Mouse (Mus musculus): ENCODE measurements around the gene Eif2d. TPM values are rescaled to one million over a fixed set of nuclear protein-coding genes. Genes with fewer than 3 reads are reported as not detected.

The Eif2d gene
- polyA plus RNA-seq, 1 experiment from 2014 or later: 50.3 TPM

GRCm38 (mm10) chr1:131187856-131188255 lies 34.9 kb downstream of the Eif2d start:
- H3K36me3 ChIP-seq (replicated peaks; ENCODE audit: control insufficient read depth, insufficient read depth): no peaks in the 10 kb centered on the region
- H3K9ac ChIP-seq: no peak overlapping the region
- 94% methylated on average over 5 of the region's 5 CpGs for WGBS
- H3K27me3 ChIP-seq (ENCODE audit: control insufficient read depth, insufficient read depth, low read length): no peaks in the 10 kb centered on the region
- no peak overlapping the region for H3K4me3 ChIP-seq (replicated peaks; ENCODE audit: low read length)
- no peak for ATAC-seq (ENCODE audit: low FRiP score)
- no peaks in the 10 kb centered on the region for H3K4me1 ChIP-seq (replicated peaks; ENCODE audit: control insufficient read depth, insufficient read depth, low read length)
- no peaks in the 10 kb centered on the region for H3K9me3 ChIP-seq (ENCODE audit: control insufficient read depth, low read length)
- H3K4me2 ChIP-seq (replicated peaks): no peak overlapping the region
- DNase-seq (ENCODE audit: low spot score): no peak
- H3K27ac ChIP-seq: no peak overlapping the region

DNA sequence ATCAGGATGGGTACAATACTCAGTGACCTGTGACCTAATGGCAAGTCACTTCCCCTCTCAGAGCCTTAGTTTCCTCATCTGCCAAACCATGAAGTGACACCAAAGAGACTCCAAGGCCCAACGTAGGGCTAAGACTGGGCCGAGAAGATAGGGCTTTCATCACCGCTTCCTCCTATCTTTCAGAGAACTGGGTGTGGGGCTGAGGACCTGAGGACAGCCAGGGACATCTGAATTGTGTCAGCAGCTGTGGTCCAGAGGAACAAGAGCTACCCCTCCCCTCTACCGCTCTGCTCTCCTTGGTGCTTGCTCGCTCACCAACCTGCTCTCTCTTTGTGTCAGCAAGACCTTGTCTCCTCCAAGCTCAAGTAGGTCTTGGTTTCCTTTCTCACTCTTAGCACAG lies 35.7 kb downstream of the Eif2d start:
- no peak overlapping the region for H3K27ac ChIP-seq
- no peak for DNase-seq (ENCODE audit: low spot score)
- H3K9me3 ChIP-seq (ENCODE audit: control insufficient read depth, low read length): no peaks in the 10 kb centered on the region
- H3K4me2 ChIP-seq (replicated peaks): no peak overlapping the region
- no peaks in the 10 kb centered on the region for H3K27me3 ChIP-seq (ENCODE audit: control insufficient read depth, insufficient read depth, low read length)
- H3K36me3 ChIP-seq (replicated peaks; ENCODE audit: control insufficient read depth, insufficient read depth): no peaks in the 10 kb centered on the region
- WGBS: 99% methylated on average over 5 of the region's 5 CpGs
- ATAC-seq (ENCODE audit: low FRiP score): no peak
- H3K4me1 ChIP-seq (replicated peaks; ENCODE audit: control insufficient read depth, insufficient read depth, low read length): no peaks in the 10 kb centered on the region
- no peak overlapping the region for H3K9ac ChIP-seq
- no peak overlapping the region for H3K4me3 ChIP-seq (replicated peaks; ENCODE audit: low read length)

DNA sequence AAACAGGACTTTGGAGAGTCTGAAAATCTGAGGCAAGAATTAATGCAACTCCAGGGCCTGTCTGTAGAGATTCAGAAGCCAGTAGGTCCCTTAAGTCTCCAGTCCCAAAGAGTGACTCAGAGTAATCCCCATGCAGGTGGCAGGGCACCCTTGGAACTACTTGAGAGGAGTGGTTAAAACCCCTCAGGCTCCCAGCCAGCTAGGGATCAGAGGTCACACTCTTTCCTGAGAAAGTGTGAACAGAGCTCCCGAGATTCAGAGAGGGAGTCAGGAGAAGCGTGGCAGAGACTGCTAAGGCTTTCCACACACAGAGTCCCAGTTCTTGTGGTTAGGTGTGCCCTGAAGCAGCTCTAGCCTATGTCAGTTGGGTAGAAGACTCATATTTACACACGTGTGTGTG lies 40.8 kb downstream of the Eif2d start:
- ATAC-seq (ENCODE audit: low FRiP score) (no peak), DNase-seq (ENCODE audit: low spot score) (no peak)
- 63% methylated on average over 3 of the region's 3 CpGs for WGBS
- H3K4me2 ChIP-seq (replicated peaks): no peak overlapping the region
- no peaks in the 10 kb centered on the region for H3K4me1 ChIP-seq (replicated peaks; ENCODE audit: control insufficient read depth, insufficient read depth, low read length)
- no peak overlapping the region for H3K9ac ChIP-seq
- no peaks in the 10 kb centered on the region for H3K9me3 ChIP-seq (ENCODE audit: control insufficient read depth, low read length)
- H3K27ac ChIP-seq: no peak overlapping the region
- no peak overlapping the region for H3K4me3 ChIP-seq (replicated peaks; ENCODE audit: low read length)
- H3K27me3 ChIP-seq (ENCODE audit: control insufficient read depth, insufficient read depth, low read length): no peaks in the 10 kb centered on the region
- no peaks in the 10 kb centered on the region for H3K36me3 ChIP-seq (replicated peaks; ENCODE audit: control insufficient read depth, insufficient read depth)

- Histone ChIP-seq H3K27ac (no peak overlapping the region), H3K4me1 (replicated peaks; ENCODE audit: control insufficient read depth, insufficient read depth, low read length) (no peaks in the 10 kb centered on the region), H3K27me3 (ENCODE audit: control insufficient read depth, insufficient read depth, low read length) (no peaks in the 10 kb centered on the region), H3K4me2 (replicated peaks) (no peak overlapping the region), H3K9me3 (ENCODE audit: control insufficient read depth, low read length) (no peaks in the 10 kb centered on the region), H3K4me3 (replicated peaks; ENCODE audit: low read length) (no peak overlapping the region), H3K9ac (no peak overlapping the region), H3K36me3 (replicated peaks; ENCODE audit: control insufficient read depth, insufficient read depth) (no peaks in the 10 kb centered on the region)
- no peak for DNase-seq (ENCODE audit: low spot score)
- 93% methylated on average over 7 of the region's 7 CpGs for WGBS
- no peak for ATAC-seq (ENCODE audit: low FRiP score)
Observed at GRCm38 (mm10) chr1:131195653-131196052, 42.7 kb downstream of the Eif2d start.

DNA sequence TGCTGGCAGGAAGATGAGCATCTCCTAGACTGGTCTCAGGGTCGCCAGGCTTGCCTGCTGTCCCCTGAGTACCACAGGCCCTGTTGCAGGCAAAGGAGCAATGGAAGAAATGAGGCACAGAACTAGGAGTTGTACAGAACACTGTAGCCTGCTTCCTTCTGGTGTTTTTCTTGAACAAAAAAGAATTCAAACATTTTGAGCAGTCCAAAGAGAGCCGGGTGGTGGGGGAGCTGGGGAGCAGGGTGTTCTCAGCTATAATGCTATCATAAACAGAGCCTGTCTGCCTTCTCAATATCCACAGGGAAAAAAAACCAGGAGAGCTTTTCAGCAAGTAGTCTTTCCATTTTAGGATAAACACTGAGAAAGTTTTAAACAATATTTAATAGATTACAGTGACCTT lies 43.1 kb downstream of the Eif2d start:
- no peak overlapping the region for H3K4me3 ChIP-seq (replicated peaks; ENCODE audit: low read length)
- no peak overlapping the region for H3K4me2 ChIP-seq (replicated peaks)
- no peaks in the 10 kb centered on the region for H3K36me3 ChIP-seq (replicated peaks; ENCODE audit: control insufficient read depth, insufficient read depth)
- H3K27ac ChIP-seq: no peak overlapping the region
- no peaks in the 10 kb centered on the region for H3K4me1 ChIP-seq (replicated peaks; ENCODE audit: control insufficient read depth, insufficient read depth, low read length)
- no peak for ATAC-seq (ENCODE audit: low FRiP score)
- no peaks in the 10 kb centered on the region for H3K27me3 ChIP-seq (ENCODE audit: control insufficient read depth, insufficient read depth, low read length)
- H3K9me3 ChIP-seq (ENCODE audit: control insufficient read depth, low read length): no peaks in the 10 kb centered on the region
- no peak for DNase-seq (ENCODE audit: low spot score)
- 62% methylated on average over 2 of the region's 2 CpGs for WGBS
- no peak overlapping the region for H3K9ac ChIP-seq

DNA sequence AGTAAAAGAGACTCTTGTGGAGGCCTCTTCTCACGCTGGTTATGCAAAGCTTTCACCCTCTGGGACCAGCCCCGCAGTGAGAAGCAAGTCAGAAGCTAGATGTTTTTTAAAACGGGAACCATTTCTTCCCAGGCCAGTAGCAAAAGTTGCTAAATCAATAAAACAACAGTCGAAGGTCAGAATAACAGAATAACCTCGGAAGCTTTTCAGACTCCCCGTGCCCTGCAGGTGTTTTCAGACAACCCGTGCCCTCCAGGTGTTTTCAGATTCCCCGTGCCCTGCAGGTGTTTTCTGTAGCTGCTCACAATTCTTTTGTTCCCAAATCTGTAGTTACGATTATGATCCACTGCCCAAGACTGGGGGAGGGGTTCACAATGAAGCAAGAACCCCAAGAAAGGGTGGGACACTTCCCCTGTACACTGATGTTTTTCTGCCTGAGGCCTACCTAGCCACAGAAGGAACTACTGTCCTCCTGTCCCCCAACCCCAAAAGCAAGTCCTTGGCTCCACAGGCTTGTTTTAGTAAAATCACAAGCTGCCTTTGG lies 45.5 kb downstream of the Eif2d start:
- H3K9ac ChIP-seq: no peak overlapping the region
- ATAC-seq (ENCODE audit: low FRiP score) (no peak), DNase-seq (ENCODE audit: low spot score) (no peak)
- no peaks in the 10 kb centered on the region for H3K9me3 ChIP-seq (ENCODE audit: control insufficient read depth, low read length)
- H3K27me3 ChIP-seq (ENCODE audit: control insufficient read depth, insufficient read depth, low read length): no peaks in the 10 kb centered on the region
- H3K4me1 ChIP-seq (replicated peaks; ENCODE audit: control insufficient read depth, insufficient read depth, low read length): no peaks in the 10 kb centered on the region
- 70% methylated on average over 9 of the region's 9 CpGs for WGBS
- no peak overlapping the region for H3K27ac ChIP-seq
- H3K4me3 ChIP-seq (replicated peaks; ENCODE audit: low read length): no peak overlapping the region
- no peak overlapping the region for H3K4me2 ChIP-seq (replicated peaks)
- H3K36me3 ChIP-seq (replicated peaks; ENCODE audit: control insufficient read depth, insufficient read depth): no peaks in the 10 kb centered on the region

GRCm38 (mm10) chr1:131199118-131199821 lies 46.3 kb downstream of the Eif2d start:
- no peak overlapping the region for H3K9ac ChIP-seq
- WGBS: 87% methylated on average over 18 of the region's 18 CpGs
- ATAC-seq (ENCODE audit: low FRiP score): no peak
- H3K4me1 ChIP-seq (replicated peaks; ENCODE audit: control insufficient read depth, insufficient read depth, low read length): no peaks in the 10 kb centered on the region
- H3K27ac ChIP-seq: no peak overlapping the region
- H3K9me3 ChIP-seq (ENCODE audit: control insufficient read depth, low read length): no peaks in the 10 kb centered on the region
- H3K4me2 ChIP-seq (replicated peaks): no peak overlapping the region
- no peak for DNase-seq (ENCODE audit: low spot score)
- no peak overlapping the region for H3K4me3 ChIP-seq (replicated peaks; ENCODE audit: low read length)
- no peaks in the 10 kb centered on the region for H3K36me3 ChIP-seq (replicated peaks; ENCODE audit: control insufficient read depth, insufficient read depth)
- no peaks in the 10 kb centered on the region for H3K27me3 ChIP-seq (ENCODE audit: control insufficient read depth, insufficient read depth, low read length)

DNA sequence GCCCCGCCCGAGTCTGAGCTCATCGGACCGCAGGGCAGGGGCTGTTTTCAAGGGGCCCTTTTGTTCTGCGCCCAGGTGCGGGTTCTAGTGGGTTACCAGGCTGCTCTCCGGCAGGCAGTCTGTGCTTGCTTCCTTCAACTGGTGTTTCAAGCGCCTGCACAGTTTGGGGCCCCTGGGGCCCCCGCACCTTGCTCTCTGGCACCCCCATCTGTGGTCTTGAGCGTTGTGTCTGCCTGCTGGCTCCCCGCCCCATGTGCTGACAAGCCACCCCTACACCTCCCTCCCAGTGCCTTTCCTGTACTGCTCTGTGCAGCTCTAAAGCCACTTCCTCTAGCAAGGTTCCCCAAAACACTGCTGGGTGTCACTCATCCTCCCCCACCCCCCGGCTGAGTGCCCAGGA lies 47.0 kb downstream of the Eif2d start:
- DNase-seq (ENCODE audit: low spot score): no peak
- ATAC-seq (ENCODE audit: low FRiP score): no peak
- Histone ChIP-seq H3K4me2 (replicated peaks) (no peak overlapping the region), H3K27me3 (ENCODE audit: control insufficient read depth, insufficient read depth, low read length) (no peaks in the 10 kb centered on the region), H3K4me3 (replicated peaks; ENCODE audit: low read length) (no peak overlapping the region), H3K27ac (no peak overlapping the region), H3K9ac (no peak overlapping the region), H3K4me1 (replicated peaks; ENCODE audit: control insufficient read depth, insufficient read depth, low read length) (no peaks in the 10 kb centered on the region), H3K36me3 (replicated peaks; ENCODE audit: control insufficient read depth, insufficient read depth) (no peaks in the 10 kb centered on the region), H3K9me3 (ENCODE audit: control insufficient read depth, low read length) (no peaks in the 10 kb centered on the region)
- 58% methylated on average over 12 of the region's 12 CpGs for WGBS

DNA sequence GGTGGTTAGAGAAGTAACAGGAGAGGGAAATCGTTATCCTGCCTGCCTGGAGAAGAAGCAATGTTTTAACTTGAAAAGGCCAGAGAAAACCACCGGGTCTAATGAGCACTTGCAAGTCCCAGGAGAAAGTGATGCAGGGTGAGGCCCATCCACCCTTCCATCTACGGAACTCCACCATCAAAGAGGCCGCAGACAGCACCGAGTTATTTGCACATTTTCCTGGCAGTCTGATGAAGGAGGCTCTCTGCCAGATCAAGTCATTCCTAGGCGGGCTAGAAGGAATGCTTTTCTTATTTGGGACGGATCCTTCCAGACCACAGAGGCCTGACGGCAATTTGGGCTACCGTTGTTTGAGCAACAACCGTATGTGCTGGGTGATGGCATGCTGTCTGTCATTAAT lies 47.6 kb downstream of the Eif2d start:
- Histone ChIP-seq H3K9ac (no peak overlapping the region), H3K27ac (no peak overlapping the region), H3K9me3 (ENCODE audit: control insufficient read depth, low read length) (no peaks in the 10 kb centered on the region), H3K36me3 (replicated peaks; ENCODE audit: control insufficient read depth, insufficient read depth) (no peaks in the 10 kb centered on the region), H3K4me3 (replicated peaks; ENCODE audit: low read length) (no peak overlapping the region), H3K4me1 (replicated peaks; ENCODE audit: control insufficient read depth, insufficient read depth, low read length) (no peaks in the 10 kb centered on the region), H3K4me2 (replicated peaks) (no peak overlapping the region), H3K27me3 (ENCODE audit: control insufficient read depth, insufficient read depth, low read length) (no peaks in the 10 kb centered on the region)
- DNase-seq (ENCODE audit: low spot score) (no peak), ATAC-seq (ENCODE audit: low FRiP score) (no peak)
- WGBS: 78% methylated on average over 10 of the region's 10 CpGs

GRCm38 (mm10) chr1:131201391-131201790 lies 48.4 kb downstream of the Eif2d start:
- Histone ChIP-seq H3K4me1 (replicated peaks; ENCODE audit: control insufficient read depth, insufficient read depth, low read length) (no peaks in the 10 kb centered on the region), H3K9ac (no peak overlapping the region), H3K27me3 (ENCODE audit: control insufficient read depth, insufficient read depth, low read length) (no peaks in the 10 kb centered on the region), H3K4me2 (replicated peaks) (no peak overlapping the region), H3K36me3 (replicated peaks; ENCODE audit: control insufficient read depth, insufficient read depth) (no peaks in the 10 kb centered on the region), H3K27ac (no peak overlapping the region), H3K9me3 (ENCODE audit: control insufficient read depth, low read length) (no peaks in the 10 kb centered on the region), H3K4me3 (replicated peaks; ENCODE audit: low read length) (no peak overlapping the region)
- WGBS: 88% methylated on average over 4 of the region's 4 CpGs
- no peak for DNase-seq (ENCODE audit: low spot score)
- ATAC-seq (ENCODE audit: low FRiP score): no peak

Data from hindbrain, embryonic 14.5 days (tissue).